Mouse (Mus musculus) hindbrain, embryonic 10.5 days (tissue): ENCODE measurements around the gene Krtcap2. TPM values are rescaled to one million over a fixed set of nuclear protein-coding genes. Genes with fewer than 3 reads are reported as not detected.

Experiments
- DNase-seq: peaks from one replicate; pipeline ENCODE4 v3.0.0-alpha.2; 2017; ENCODE audit warnings: low spot score
- H3K27ac ChIP-seq: fragments of 300-500 bp; sonication (generic); 2 replicates; pipeline ENCODE4 v1.5.1; 2016; ENCODE audit warnings: mild to moderate bottlenecking, moderate library complexity
- H3K27me3 ChIP-seq: fragments of 300-500 bp; sonication (generic); 2 replicates; pipeline ENCODE4 v1.6.1; 2016; ENCODE audit warnings: mild to moderate bottlenecking; ENCODE audit not compliant: poor library complexity, insufficient read depth, severe bottlenecking
- H3K36me3 ChIP-seq: fragments of 300-500 bp; sonication (generic); 2 replicates; pipeline ENCODE4 v1.6.1; 2016; ENCODE audit warnings: mild to moderate bottlenecking, moderate library complexity
- H3K4me1 ChIP-seq: fragments of 300-500 bp; sonication (generic); replicated peaks from 2 replicates; pipeline ENCODE4 v1.6.1; 2016; ENCODE audit warnings: mild to moderate bottlenecking
- H3K4me3 ChIP-seq: fragments of 300-500 bp; sonication (generic); 2 replicates; pipeline ENCODE4 v1.5.1; 2016; ENCODE audit warnings: mild to moderate bottlenecking, moderate library complexity
- H3K9me3 ChIP-seq: fragments of 300-500 bp; sonication (generic); 2 replicates; pipeline ENCODE4 v1.6.1; 2016; ENCODE audit warnings: mild to moderate bottlenecking, moderate library complexity
- WGBS: fragments of 180-500 bp; shearing (Covaris S2); methylation state at CpG from one replicate; pipeline ENCODE4 v1.1.7; 2016; 5-methylcytosine and 5-hydroxymethylcytosine counted together
- polyA plus RNA-seq: library from polyadenylated mRNA; unstranded; fragments of >200 nt; fragmentation: Nextera tagmentation; extraction: Ambion mirVana; gene quantifications from 2 replicates; pipeline ENCODE4 v1.2.1, GENCODE M21; 2016

Krtcap2 gene
- polyA plus RNA-seq, 1 experiment from 2014 or later = 282 TPM

DNA sequence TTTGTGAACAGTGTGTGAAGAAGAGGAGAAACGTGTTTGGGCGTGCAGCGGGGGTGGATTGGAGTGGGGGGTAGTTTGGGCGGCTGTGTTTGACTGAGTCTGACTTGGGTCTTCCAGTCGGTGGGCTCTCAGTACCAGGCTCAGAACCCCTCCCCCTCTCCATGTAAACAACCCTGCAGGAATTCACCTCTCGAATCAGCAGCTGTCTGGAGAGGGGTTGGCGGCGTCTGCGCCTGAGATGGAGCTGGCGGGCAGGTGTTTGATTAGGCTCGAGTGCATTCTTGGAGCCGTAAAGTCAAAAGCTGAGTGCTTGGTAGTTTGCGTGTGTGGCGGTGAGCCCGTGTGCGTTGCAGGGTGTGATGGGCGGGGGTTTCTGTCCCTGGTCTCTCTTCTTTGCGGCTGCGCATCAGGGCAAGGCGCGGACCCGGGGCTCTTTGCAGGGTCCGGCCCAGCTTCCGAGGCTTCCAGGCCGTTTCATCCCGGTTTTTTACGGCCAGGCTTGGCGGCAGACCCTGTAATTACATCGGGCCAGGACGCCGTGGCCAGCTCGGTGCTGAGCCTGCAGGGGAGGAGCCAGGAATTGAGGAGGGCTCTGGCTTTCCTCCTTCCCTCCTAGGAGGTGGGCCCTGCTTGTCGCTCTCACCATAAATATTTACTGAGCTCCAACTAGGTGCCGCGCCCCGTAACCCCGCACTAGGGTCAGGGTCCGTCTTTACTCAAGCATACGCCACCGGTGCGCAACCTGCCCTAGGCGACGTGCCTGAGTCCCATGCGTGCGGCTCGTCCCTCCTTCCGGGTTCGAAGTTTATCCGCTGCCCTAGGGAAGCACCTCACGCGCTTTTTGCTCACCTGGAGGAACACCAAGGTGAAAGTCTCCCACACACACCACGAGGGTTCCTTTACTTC, 35.1 kb downstream of the Krtcap2 start, which contains the start of gene Efna1:
TSS of gene Efna1 (minus strand) at position 537 of the 906 bp plus-strand sequence.
- Histone ChIP-seq H3K4me3 (peak within 1 kb of the TSS; percentile 62), H3K36me3 (no peaks in the 10 kb centered on the region), H3K9me3 (no peaks in the 10 kb centered on the region), H3K27me3 (peaks cover 67% of the 10 kb centered on the region), H3K27ac (peak within 1 kb of the TSS; percentile 78), H3K4me1 (peaks cover 66% of the 10 kb centered on the region)
- peak; percentile 62 for DNase-seq
- under 1% methylated on average over 52 of the region's 52 CpGs for WGBS

DNA sequence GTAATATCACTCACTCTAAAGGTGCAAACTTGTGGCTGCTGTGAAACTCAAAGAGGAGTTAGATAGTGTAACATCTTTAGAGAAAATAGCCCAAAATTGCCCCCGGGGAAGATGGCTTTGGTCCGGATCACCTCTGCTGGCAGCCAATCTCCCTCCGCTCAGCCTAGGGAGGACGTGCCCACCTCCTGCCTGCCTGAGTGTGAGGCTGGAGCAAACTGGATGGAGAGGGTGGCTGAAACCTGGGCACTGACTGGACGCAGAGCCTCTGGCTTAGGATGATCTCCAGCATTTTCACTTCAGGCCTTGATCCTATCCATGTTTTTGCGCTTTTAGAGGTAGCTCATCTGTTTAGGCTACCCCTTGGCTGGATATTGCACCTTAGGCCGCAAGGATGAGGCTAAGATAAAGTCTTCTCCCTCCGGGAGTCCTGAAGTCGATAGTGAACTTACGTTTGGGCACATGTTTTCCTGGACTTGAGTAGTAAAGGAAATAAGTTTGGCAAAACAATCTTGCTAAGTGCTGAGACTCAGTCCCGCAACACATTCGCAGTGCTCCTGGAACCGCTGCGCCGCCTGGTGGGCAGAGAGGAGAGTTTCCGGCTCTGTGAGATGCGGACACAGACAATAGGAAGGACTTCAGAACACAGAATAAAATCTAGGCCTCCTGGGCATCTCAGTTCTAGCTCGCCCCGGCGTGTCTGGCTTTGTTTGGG, 36.0 kb downstream of the Krtcap2 start:
- Histone ChIP-seq H3K27me3 (peaks cover 59% of the 10 kb centered on the region), H3K36me3 (no peaks in the 10 kb centered on the region), H3K4me1 (peaks cover 64% of the 10 kb centered on the region), H3K27ac (peak overlapping the region; percentile 78), H3K4me3 (peak overlapping the region; percentile 62), H3K9me3 (no peaks in the 10 kb centered on the region)
- peak; percentile 87 for DNase-seq
- 11% methylated on average over 20 of the region's 20 CpGs for WGBS

DNA sequence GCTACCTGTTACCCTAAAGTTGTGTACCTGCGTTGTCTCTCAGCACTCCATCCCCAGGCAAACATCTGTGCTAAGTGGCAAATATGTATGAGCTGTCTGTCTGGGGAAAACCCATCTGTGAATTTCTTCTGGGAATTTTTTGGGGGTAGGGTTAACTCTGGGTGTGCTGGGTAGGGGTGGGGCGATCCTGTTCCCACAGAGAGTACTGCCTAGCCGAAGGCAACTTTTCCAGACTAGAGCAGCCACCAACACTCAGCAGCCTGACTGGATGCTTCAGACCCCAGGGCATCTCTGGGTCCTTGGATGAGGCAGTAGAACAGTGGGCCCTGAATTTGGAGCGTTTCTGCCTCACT, 36.5 kb downstream of the Krtcap2 start:
- Histone ChIP-seq H3K4me1 (peaks cover 59% of the 10 kb centered on the region), H3K36me3 (no peaks in the 10 kb centered on the region), H3K27me3 (peaks cover 53% of the 10 kb centered on the region), H3K4me3 (peak overlapping the region; percentile 62; the same call in 1 of the 2 replicates), H3K27ac (peak overlapping the region; percentile 73), H3K9me3 (no peaks in the 10 kb centered on the region)
- WGBS = 28% methylated on average over 4 of the region's 4 CpGs
- no peak for DNase-seq

GRCm38 (mm10) chr3:89284261-89284660, 38.5 kb downstream of the Krtcap2 start:
- Histone ChIP-seq H3K9me3 (no peaks in the 10 kb centered on the region), H3K36me3 (no peaks in the 10 kb centered on the region), H3K27ac (no peak overlapping the region), H3K4me3 (no peak overlapping the region), H3K27me3 (peaks cover 33% of the 10 kb centered on the region), H3K4me1 (peaks cover 50% of the 10 kb centered on the region)
- WGBS = 92% methylated on average over 3 of the region's 3 CpGs
- no peak for DNase-seq

- Histone ChIP-seq H3K27ac (peak overlapping the region; percentile 29; the same call in 1 of the 2 replicates), H3K9me3 (no peaks in the 10 kb centered on the region), H3K4me1 (peaks cover 37% of the 10 kb centered on the region), H3K36me3 (no peaks in the 10 kb centered on the region), H3K27me3 (peaks cover 21% of the 10 kb centered on the region), H3K4me3 (no peak overlapping the region)
- DNase-seq = no peak
- WGBS = 36% methylated on average over 2 of the region's 2 CpGs
Measured at GRCm38 (mm10) chr3:89285526-89285925, 39.8 kb downstream of the Krtcap2 start.

- WGBS = 65% methylated on average over 5 of the region's 5 CpGs
- H3K4me3 ChIP-seq = no peak overlapping the region
- peaks cover 20% of the 10 kb centered on the region for H3K4me1 ChIP-seq
- no peak for DNase-seq
- H3K36me3 ChIP-seq = no peaks in the 10 kb centered on the region
- no peaks in the 10 kb centered on the region for H3K9me3 ChIP-seq
- peaks cover 5% of the 10 kb centered on the region for H3K27me3 ChIP-seq
- no peak overlapping the region; the same call in 1 of the 2 replicates for H3K27ac ChIP-seq
Measured at GRCm38 (mm10) chr3:89287286-89287685, 41.5 kb downstream of the Krtcap2 start.

DNA sequence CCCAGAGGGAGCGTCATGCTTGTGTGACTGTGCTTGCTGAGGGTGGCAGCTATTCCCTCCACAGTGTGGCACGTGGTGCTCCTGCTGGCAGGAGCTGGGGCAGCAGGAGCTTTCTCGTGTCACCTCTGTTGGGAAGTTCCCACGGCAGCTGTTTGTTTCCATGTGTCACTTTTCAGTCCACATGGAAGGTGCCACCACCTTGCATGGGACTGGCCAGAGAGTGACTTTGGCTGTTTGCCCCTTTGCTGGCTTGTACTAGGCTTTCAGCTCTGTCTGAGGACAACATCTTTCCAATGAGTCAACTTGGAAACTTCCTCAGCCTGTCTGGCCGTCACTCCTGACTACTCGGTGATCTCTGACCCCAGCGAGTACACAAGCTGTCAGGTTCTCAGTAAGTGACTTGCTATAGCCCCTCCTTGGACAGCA, 42.8 kb downstream of the Krtcap2 start:
- H3K27me3 ChIP-seq = peaks cover 4% of the 10 kb centered on the region; the same call in 1 of the 2 replicates
- no peak for DNase-seq
- WGBS = 56% methylated on average over 7 of the region's 7 CpGs
- peaks cover 18% of the 10 kb centered on the region for H3K4me1 ChIP-seq
- H3K36me3 ChIP-seq = no peaks in the 10 kb centered on the region
- no peak overlapping the region for H3K4me3 ChIP-seq
- no peaks in the 10 kb centered on the region for H3K9me3 ChIP-seq
- no peak overlapping the region for H3K27ac ChIP-seq

DNA sequence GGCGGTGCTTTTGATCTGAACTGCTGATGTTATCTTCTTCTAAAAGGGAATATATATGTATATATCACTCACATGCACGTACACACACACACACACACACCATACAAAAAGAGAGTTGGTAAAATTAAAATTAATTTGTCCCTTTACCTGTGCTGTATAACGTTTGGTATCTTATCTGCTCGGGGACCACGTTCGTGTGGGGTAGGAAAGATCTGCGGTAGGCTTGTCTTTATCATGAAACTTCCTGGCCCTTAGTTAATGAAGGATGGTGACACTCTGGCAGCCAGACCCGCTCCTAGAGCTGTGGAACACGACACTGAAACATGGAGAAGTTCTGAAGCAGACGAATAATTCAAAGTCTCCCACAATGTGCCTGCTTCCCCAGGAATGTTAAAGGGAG, 46.1 kb downstream of the Krtcap2 start:
- Histone ChIP-seq H3K27me3 (no peaks in the 10 kb centered on the region), H3K4me3 (no peak overlapping the region), H3K4me1 (peaks cover 11% of the 10 kb centered on the region), H3K9me3 (no peaks in the 10 kb centered on the region), H3K27ac (no peak overlapping the region), H3K36me3 (no peaks in the 10 kb centered on the region)
- no peak for DNase-seq
- WGBS = 80% methylated on average over 10 of the region's 10 CpGs

DNA sequence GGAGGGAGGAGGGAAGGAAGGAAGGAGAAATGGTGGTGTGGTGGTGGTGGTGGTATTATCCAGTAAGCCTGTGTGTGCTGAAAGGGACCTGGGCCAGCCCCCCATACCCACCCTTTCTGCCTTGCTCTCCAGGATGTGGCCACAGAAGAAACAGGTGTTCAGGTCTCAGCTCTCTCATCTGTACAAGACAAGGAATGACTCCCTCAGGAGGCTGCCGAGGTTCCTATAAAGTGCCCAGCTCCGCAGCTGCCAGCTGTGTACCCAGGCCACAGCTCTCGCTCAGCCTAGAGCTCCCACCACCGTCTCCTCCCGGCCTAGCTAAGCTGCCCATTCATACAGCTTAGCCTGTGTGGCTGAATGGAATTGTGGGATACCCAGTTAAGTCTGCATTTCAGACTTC, 46.5 kb downstream of the Krtcap2 start:
- WGBS = 80% methylated on average over 5 of the region's 5 CpGs
- H3K36me3 ChIP-seq = no peaks in the 10 kb centered on the region
- H3K4me1 ChIP-seq = peaks cover 11% of the 10 kb centered on the region
- no peak overlapping the region for H3K27ac ChIP-seq
- no peak overlapping the region for H3K4me3 ChIP-seq
- DNase-seq = no peak
- H3K27me3 ChIP-seq = no peaks in the 10 kb centered on the region
- H3K9me3 ChIP-seq = no peaks in the 10 kb centered on the region

GRCm38 (mm10) chr3:89293247-89293918, 47.6 kb downstream of the Krtcap2 start:
- H3K4me3 ChIP-seq = no peak overlapping the region
- peaks cover under 1% of the 10 kb centered on the region; the same call in 1 of the 2 replicates for H3K27me3 ChIP-seq
- H3K27ac ChIP-seq = no peak overlapping the region
- no peaks in the 10 kb centered on the region for H3K36me3 ChIP-seq
- H3K9me3 ChIP-seq = no peaks in the 10 kb centered on the region
- DNase-seq = no peak
- peaks cover 9% of the 10 kb centered on the region for H3K4me1 ChIP-seq
- WGBS = 92% methylated on average over 11 of the region's 11 CpGs

- H3K27ac ChIP-seq = no peak overlapping the region
- peaks cover 2% of the 10 kb centered on the region; the same call in 1 of the 2 replicates for H3K4me1 ChIP-seq
- no peak overlapping the region for H3K4me3 ChIP-seq
- H3K27me3 ChIP-seq = peaks cover 9% of the 10 kb centered on the region
- 88% methylated on average over 5 of the region's 5 CpGs for WGBS
- DNase-seq = no peak
- no peaks in the 10 kb centered on the region for H3K9me3 ChIP-seq
- H3K36me3 ChIP-seq = no peaks in the 10 kb centered on the region
Measured at GRCm38 (mm10) chr3:89294195-89294594, 48.4 kb downstream of the Krtcap2 start.

GRCm38 (mm10) chr3:89295685-89296230, 50.0 kb downstream of the Krtcap2 start:
- no peak overlapping the region for H3K4me3 ChIP-seq
- no peaks in the 10 kb centered on the region for H3K9me3 ChIP-seq
- WGBS = 83% methylated on average over 8 of the region's 8 CpGs
- DNase-seq = no peak
- H3K27ac ChIP-seq = no peak overlapping the region
- peaks cover 10% of the 10 kb centered on the region for H3K4me1 ChIP-seq
- H3K36me3 ChIP-seq = no peaks in the 10 kb centered on the region
- H3K27me3 ChIP-seq = peaks cover 20% of the 10 kb centered on the region
